Mouse (Mus musculus): ENCODE measurements around the gene Chchd10. TPM values are rescaled to one million over a fixed set of nuclear protein-coding genes. Genes with fewer than 3 reads are reported as not detected.

Gene Chchd10
- total RNA-seq, 2 experiments from 2014 or later = 39.2 to 59.6 TPM

DNA sequence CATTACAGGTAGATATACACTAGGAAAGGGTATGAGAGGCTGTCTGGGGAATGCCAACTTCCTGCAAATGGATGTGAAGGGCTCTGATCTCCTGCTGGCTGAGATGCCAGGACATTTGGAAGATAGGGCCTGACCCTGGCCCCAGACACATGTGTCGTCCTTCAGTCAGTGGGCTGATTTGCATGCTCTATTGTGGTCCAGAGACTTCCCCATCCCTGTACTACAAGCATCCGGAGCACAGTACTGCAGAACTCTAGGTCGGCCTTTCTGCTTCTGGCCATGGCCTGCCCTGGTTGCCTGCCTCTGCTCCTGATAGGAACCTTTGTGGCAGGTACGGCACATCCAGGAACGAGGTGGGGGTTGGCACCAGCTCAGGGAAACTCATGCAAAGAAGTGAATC lies 15.1 kb downstream of the Chchd10 start:
- intact Hi-C loops (cut with DNase I) = no loop called here
- no peak for DNase-seq

DNA sequence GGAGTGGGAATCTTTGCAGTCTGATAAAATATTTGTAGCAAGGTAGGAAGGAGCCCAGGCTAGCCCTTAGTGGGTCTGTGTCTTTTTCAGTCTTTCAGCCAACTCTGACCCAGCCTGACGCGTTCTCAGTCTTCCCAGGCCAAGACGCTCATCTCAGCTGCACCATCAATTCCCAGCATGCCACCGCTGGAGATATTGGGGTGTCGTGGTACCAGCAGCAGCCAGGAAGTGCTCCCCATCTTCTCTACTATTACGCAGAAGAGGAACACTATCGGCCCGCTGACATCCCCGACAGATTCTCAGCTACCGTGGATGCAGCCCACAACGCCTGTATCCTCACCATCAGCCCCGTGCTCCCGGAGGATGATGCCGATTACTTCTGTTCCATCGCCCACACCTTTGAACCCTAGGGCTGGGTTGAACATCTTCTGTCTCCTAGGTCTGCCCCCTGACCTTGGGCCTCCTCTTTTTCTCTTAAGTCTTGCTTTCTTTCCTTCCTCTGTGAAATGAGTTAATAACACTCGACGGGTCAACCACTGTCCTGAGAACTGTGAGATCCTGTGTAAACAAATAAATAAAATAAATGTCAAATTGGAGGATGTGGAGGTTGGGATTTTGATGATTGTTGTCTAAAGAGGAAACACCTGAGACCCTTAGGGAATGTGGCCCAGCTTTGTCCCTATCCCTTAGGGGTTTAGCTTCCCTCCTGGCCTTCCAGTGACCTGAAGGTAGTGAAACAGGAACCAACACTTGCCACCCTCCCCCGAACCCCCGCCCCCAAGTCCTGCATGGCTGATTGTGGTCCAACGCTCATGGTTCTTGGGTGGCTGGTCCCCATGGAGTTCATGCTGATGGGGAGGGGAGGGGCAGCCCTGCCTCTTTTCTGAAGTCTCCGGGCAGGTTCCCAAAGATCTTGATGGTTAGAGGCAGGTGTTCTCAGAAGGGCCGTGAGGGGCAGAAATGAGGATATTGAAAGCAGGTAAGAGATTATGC lies 16.4 kb downstream of the Chchd10 start:
- intact Hi-C loops (cut with DNase I) = loop anchor here (5.0 to 10.0 kb wide), 3 partner anchors 52 to 365 kb away; partner anchors contain the start of gene Ggt5
- no peak for DNase-seq

DNA sequence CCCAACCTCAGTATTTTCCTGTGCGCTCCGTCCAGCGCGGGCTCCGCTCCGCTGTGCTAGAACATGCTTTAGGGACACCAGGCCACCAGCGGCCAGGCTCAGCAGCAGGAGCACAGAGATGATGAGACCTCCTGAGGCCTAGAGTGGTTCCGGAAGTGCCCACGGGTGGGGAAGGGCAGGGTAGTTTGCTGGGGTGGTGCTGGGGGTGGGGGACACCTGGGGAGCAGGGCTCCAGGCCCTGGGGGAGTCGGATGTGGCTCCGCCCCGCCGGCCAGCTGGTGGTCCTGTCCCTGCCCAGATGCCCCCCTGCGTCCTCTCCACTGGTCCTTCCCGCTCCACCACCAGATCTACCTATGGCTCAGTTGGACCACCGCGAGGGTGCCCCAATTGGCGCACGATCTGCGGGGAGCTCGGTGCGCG lies 17.9 kb downstream of the Chchd10 start:
- intact Hi-C loops (cut with DNase I) = loop anchor here (5.0 to 10.0 kb wide), 3 partner anchors 54 to 366 kb away; partner anchors contain the start of gene Ggt5
- no peak for DNase-seq

GRCm38 (mm10) chr10:75951424-75952050 lies 18.6 kb downstream of the Chchd10 start:
- intact Hi-C loops (cut with DNase I) = loop anchor here (5.0 to 10.0 kb wide), 3 partner anchors 54 to 367 kb away; partner anchors contain the start of gene Ggt5
- peak; percentile 38 for DNase-seq

- intact Hi-C loops (cut with DNase I) = loop anchor here (5.0 to 10.0 kb wide), 3 partner anchors 57 to 370 kb away; partner anchors contain the start of gene Ggt5
- DNase-seq = no peak
These were observed 21.5 kb downstream of the Chchd10 start, which contains the start of gene Gm5134 for GRCm38 (mm10) chr10:75954381-75954811. TSS of gene Gm5134 (plus strand) at chr10:75954514.

GRCm38 (mm10) chr10:75973846-75974245 lies 40.9 kb downstream of the Chchd10 start:
- DNase-seq = no peak
- intact Hi-C loops (cut with DNase I) = loop anchor here (10.0 kb wide), 1 partner anchor 231 kb away; no protein-coding TSS in a partner anchor

- intact Hi-C loops (cut with DNase I) = loop anchor here (10.0 kb wide), 1 partner anchor 230 kb away; no protein-coding TSS in a partner anchor
- DNase-seq = no peak
These were observed 42.3 kb downstream of the Chchd10 start for GRCm38 (mm10) chr10:75975216-75975615.

GRCm38 (mm10) chr10:75978119-75978834 lies 45.3 kb downstream of the Chchd10 start:
- intact Hi-C loops (cut with DNase I) = loop anchor here (10.0 kb wide), 1 partner anchor 227 kb away; no protein-coding TSS in a partner anchor

DNA sequence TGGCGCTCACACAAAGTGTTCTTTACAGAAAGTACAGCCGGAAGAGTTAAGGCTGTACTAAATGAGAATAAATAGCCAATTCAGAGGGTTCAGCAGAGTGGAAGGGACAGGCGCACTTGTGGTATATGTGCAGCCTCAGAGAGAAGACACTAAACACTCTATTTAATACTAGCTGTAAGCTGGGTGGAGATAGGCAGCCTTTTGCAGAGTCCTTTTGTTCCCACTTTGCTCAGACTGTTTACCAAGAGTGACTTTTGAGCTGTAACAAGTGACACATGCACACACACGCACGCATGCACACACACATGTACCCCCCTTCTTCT lies 45.9 kb downstream of the Chchd10 start:
- no peak for DNase-seq
- intact Hi-C loops (cut with DNase I) = loop anchor here (10.0 kb wide), 1 partner anchor 226 kb away; no protein-coding TSS in a partner anchor

More at GRCm38 (mm10) chr10:75978119-75978834, 45.3 kb downstream of the Chchd10 start:
- peak; percentile 27 for DNase-seq

DNA sequence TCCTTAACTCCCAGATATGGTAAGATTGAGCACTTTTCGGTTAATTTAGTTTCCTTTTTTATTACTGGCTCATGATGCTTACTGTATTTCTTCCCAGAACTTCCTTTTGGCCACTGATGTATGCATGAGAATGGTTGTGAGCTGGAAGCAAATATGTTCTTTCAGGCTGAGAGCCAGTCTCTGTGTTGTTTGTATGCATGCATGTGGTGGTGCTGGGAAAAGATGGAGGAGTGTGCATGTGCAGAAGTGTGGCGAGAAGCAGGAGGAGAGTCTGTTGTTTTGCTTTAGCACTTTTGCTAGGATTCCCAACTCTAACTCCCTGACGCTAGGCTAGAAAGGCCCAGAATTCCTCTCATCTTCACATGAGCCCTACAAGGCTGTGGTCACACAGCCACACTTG lies 46.5 kb downstream of the Chchd10 start:
- intact Hi-C loops (cut with DNase I) = loop anchor here (10.0 kb wide), 1 partner anchor 225 kb away; no protein-coding TSS in a partner anchor

More for the DNA sequence above, 46.5 kb downstream of the Chchd10 start:
- no peak for DNase-seq

Other genes starting within 250 kb of the Chchd10 start
- 100 to 1,000 TPM in 1 of 2 experiments, 10 to 100 TPM in 1; 93.1 to 101 TPM for gene Cabin1, start 168.8 kb upstream of the Chchd10 start, total RNA-seq (2021)
- gene Ddt, start 159.7 kb upstream of the Chchd10 start, total RNA-seq (2021) = 10 to 100 TPM; 34.0 to 36.1 TPM
- not detected for gene Gm20441, start 152.2 kb upstream of the Chchd10 start, total RNA-seq (2021)
- gene Gstt3, start 151.7 kb upstream of the Chchd10 start, total RNA-seq (2021) = under 1 TPM; 0.60 to 0.70 TPM
- 1 to 10 TPM; 6.6 to 9.4 TPM for gene Gstt1, start 134.5 kb upstream of the Chchd10 start, total RNA-seq (2021)
- not detected for gene Gstt4, start 110.6 kb upstream of the Chchd10 start, total RNA-seq (2021)
- gene Gstt2, start 95.7 kb upstream of the Chchd10 start, total RNA-seq (2021) = 1 to 10 TPM; 3.6 to 4.3 TPM
- gene Mif, start 72.9 kb upstream of the Chchd10 start, total RNA-seq (2021) = 100 to 1,000 TPM; 844 to 864 TPM
- 1 to 10 TPM; 2.1 to 2.7 TPM for gene Derl3, start 39.7 kb upstream of the Chchd10 start, total RNA-seq (2021)
- gene Smarcb1, start 11.5 kb upstream of the Chchd10 start, total RNA-seq (2021) = 100 to 1,000 TPM; 138 to 139 TPM
- 10 to 100 TPM in 1 of 2 experiments, 1 to 10 TPM in 1; 9.9 to 10.7 TPM for gene Mmp11, start 3.4 kb downstream of the Chchd10 start, total RNA-seq (2021)
- 1 to 10 TPM in 1 of 2 experiments, under 1 TPM in 1; 0.48 to 1.1 TPM for gene Gm867, start 7.5 kb downstream of the Chchd10 start, total RNA-seq (2021)
- gene Vpreb3, start 9.9 kb downstream of the Chchd10 start, total RNA-seq (2021) = not detected
- not detected for gene Gm5134, start 21.4 kb downstream of the Chchd10 start, total RNA-seq (2021)
- gene Zfp280b, start 99.5 kb downstream of the Chchd10 start, total RNA-seq (2021) = 10 to 100 TPM; 10.3 to 11.4 TPM
- not detected for gene Slc5a4b, start 177.8 kb downstream of the Chchd10 start, total RNA-seq (2021)
- not detected for gene Slc5a4a, start 214.3 kb downstream of the Chchd10 start, total RNA-seq (2021)